Mouse (Mus musculus): Measurements from ENCODE around the gene Rhof. TPM values are rescaled to one million over a fixed set of nuclear protein-coding genes. Genes with fewer than 3 reads are reported as not detected.

Gene Rhof
- total and polyA plus RNA-seq, 2 experiments from 2014 or later, result 36.6 to 44.4 TPM

GRCm38 (mm10) chr5:123136361-123137043 lies 4.0 kb upstream of the Rhof start:
- H3K27me3 ChIP-seq (ENCODE audit: insufficient read depth, low read length), result no peaks in the 10 kb centered on the region
- peak; percentile 88 for DNase-seq (ENCODE audit: low spot score)
- H3K4me2 ChIP-seq (ENCODE audit: low read depth, low read length), result peak overlapping the region; percentile 99
- peak overlapping the region; percentile 100 for H3K27ac ChIP-seq
- WGBS, result under 1% methylated on average over 13 of the region's 13 CpGs
- peak overlapping the region; percentile 78 for H3K4me3 ChIP-seq (ENCODE audit: low read length)
- TF ChIP-seq CTCF (IDR thresholded peaks at IDR 0.05; ENCODE audit: low read depth), result no peak
- H3K36me3 ChIP-seq (ENCODE audit: insufficient read depth, low read length), result no peaks in the 10 kb centered on the region
- H3K9ac ChIP-seq (replicated peaks; ENCODE audit: low read length), result peak overlapping the region; percentile 96
- no peaks in the 10 kb centered on the region for H3K9me3 ChIP-seq (ENCODE audit: low read length)
- H3K4me1 ChIP-seq (ENCODE audit: insufficient read depth, low read length), result peaks cover 59% of the 10 kb centered on the region
- ATAC-seq, result peak; percentile 13

DNA sequence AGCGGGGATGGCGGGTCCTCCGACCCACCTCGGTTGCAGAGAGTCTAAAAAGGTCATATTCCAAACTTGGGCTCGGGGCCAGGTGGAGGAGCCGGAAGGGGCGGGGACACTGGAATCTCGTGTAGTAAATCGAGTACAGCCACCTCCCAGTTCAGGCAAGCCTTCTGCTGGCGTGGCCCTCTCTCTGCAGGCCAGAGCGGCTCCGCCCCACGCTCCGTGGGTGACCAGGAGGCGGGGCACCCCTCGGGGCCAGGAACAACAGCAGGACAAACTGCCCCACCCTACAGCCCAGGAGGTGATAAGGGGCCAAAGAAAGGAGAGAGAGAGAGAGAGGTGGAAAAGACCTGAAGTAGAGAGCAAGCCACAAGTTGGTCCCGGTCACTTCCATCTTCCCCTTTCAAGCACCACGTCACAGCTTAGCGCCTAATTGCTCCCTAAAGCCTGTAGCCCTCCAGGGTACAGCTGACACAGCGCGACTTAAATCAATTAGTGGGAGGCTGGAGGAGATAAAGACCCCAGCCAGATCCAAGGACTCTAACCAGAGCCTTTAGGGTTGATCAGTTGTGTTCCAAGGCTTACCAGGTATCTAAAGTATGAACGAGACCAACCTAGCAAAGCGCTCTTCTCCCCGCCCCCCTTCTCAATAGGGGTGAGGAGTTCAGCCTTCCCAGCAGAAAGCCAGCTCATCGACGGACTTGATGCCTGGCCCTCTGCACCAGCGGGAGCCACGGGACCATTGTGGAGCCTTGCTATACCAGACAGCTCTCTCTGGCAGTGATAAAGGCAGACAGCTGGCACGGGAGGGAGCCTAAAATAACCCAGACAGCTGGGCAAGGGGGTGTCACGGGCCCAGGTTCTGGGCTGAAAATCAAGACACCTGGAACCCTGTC lies 3.2 kb upstream of the Rhof start:
- no peak for TF ChIP-seq CTCF (IDR thresholded peaks at IDR 0.05; ENCODE audit: low read depth)
- H3K4me2 ChIP-seq (ENCODE audit: low read depth, low read length), result peak overlapping the region; percentile 99
- H3K4me1 ChIP-seq (ENCODE audit: insufficient read depth, low read length), result peaks cover 59% of the 10 kb centered on the region
- WGBS, result 3% methylated on average over 30 of the region's 30 CpGs
- H3K27ac ChIP-seq, result peak overlapping the region; percentile 100
- peak; percentile 2 for ATAC-seq
- peak overlapping the region; percentile 78 for H3K4me3 ChIP-seq (ENCODE audit: low read length)
- peak; percentile 72 for DNase-seq (ENCODE audit: low spot score)
- no peaks in the 10 kb centered on the region for H3K9me3 ChIP-seq (ENCODE audit: low read length)
- no peaks in the 10 kb centered on the region for H3K27me3 ChIP-seq (ENCODE audit: insufficient read depth, low read length)
- H3K36me3 ChIP-seq (ENCODE audit: insufficient read depth, low read length), result no peaks in the 10 kb centered on the region
- H3K9ac ChIP-seq (replicated peaks; ENCODE audit: low read length), result peak overlapping the region; percentile 96

GRCm38 (mm10) chr5:123134875-123135382 lies 2.4 kb upstream of the Rhof start:
- Histone ChIP-seq H3K27me3 (ENCODE audit: insufficient read depth, low read length) (no peaks in the 10 kb centered on the region), H3K4me2 (ENCODE audit: low read depth, low read length) (peak overlapping the region; percentile 99), H3K27ac (peak overlapping the region; percentile 100; the same call in 1 of the 2 replicates), H3K4me1 (ENCODE audit: insufficient read depth, low read length) (peaks cover 59% of the 10 kb centered on the region), H3K9me3 (ENCODE audit: low read length) (no peaks in the 10 kb centered on the region), H3K36me3 (ENCODE audit: insufficient read depth, low read length) (no peaks in the 10 kb centered on the region), H3K4me3 (ENCODE audit: low read length) (peak overlapping the region; percentile 78), H3K9ac (replicated peaks; ENCODE audit: low read length) (peak overlapping the region; percentile 96)
- no peak for DNase-seq (ENCODE audit: low spot score)
- TF ChIP-seq CTCF (IDR thresholded peaks at IDR 0.05; ENCODE audit: low read depth), result no peak
- ATAC-seq, result no peak
- WGBS, result 17% methylated on average over 8 of the region's 8 CpGs

GRCm38 (mm10) chr5:123134186-123134874 lies 1.8 kb upstream of the Rhof start:
- Histone ChIP-seq H3K4me2 (ENCODE audit: low read depth, low read length) (peak overlapping the region; percentile 99), H3K27me3 (ENCODE audit: insufficient read depth, low read length) (no peaks in the 10 kb centered on the region), H3K4me1 (ENCODE audit: insufficient read depth, low read length) (peaks cover 59% of the 10 kb centered on the region), H3K4me3 (ENCODE audit: low read length) (peak overlapping the region; percentile 78; the same call in 1 of the 2 replicates), H3K9ac (replicated peaks; ENCODE audit: low read length) (peak overlapping the region; percentile 96), H3K36me3 (ENCODE audit: insufficient read depth, low read length) (no peaks in the 10 kb centered on the region; the same call in 1 of the 2 replicates), H3K9me3 (ENCODE audit: low read length) (no peaks in the 10 kb centered on the region), H3K27ac (peak overlapping the region; percentile 100)
- no peak for TF ChIP-seq CTCF (IDR thresholded peaks at IDR 0.05; ENCODE audit: low read depth)
- DNase-seq (ENCODE audit: low spot score) (peak; percentile 49), ATAC-seq (no peak)
- 10% methylated on average over 13 of the region's 13 CpGs for WGBS

GRCm38 (mm10) chr5:123133784-123134143 lies 1.3 kb upstream of the Rhof start:
- 9% methylated on average over 7 of the region's 7 CpGs for WGBS
- no peak for ATAC-seq
- no peaks in the 10 kb centered on the region; the same call in 1 of the 2 replicates for H3K36me3 ChIP-seq (ENCODE audit: insufficient read depth, low read length)

More at GRCm38 (mm10) chr5:123133784-123134143, 1.3 kb upstream of the Rhof start:
- Histone ChIP-seq H3K4me3 (ENCODE audit: low read length) (no peak overlapping the region), H3K9ac (replicated peaks; ENCODE audit: low read length) (no peak overlapping the region), H3K27ac (peak overlapping the region; percentile 100), H3K4me2 (ENCODE audit: low read depth, low read length) (peak overlapping the region; percentile 99), H3K9me3 (ENCODE audit: low read length) (no peaks in the 10 kb centered on the region), H3K4me1 (ENCODE audit: insufficient read depth, low read length) (peaks cover 59% of the 10 kb centered on the region), H3K27me3 (ENCODE audit: insufficient read depth, low read length) (no peaks in the 10 kb centered on the region)
- no peak for TF ChIP-seq CTCF (IDR thresholded peaks at IDR 0.05; ENCODE audit: low read depth)
- peak; percentile 50 for DNase-seq (ENCODE audit: low spot score)
